Mouse (Mus musculus) layer of hippocampus, postnatal 25 days (tissue): ENCODE measurements around the gene Faap20. TPM values are rescaled to one million over a fixed set of nuclear protein-coding genes. Genes with fewer than 3 reads are reported as not detected.
A peak's percentile ranks its signal among the peaks of the same experiment; 100 is the strongest.
"Not testable (repeated sequence)": the region's sequence is repeated elsewhere in the genome, so short reads cannot be mapped to it uniquely, and the experiment has no call there.

Experiments used
- DNase-seq, 2 experiments: peaks; one replicate each; pipeline ENCODE4 v3.0.0; 2022; ENCODE audit warnings: mixed read lengths in 2 of 2, low spot score in 1 of 2; ENCODE audit errors: extremely low spot score in 1 of 2
- total RNA-seq, 2 experiments: library from RNA; stranded (reverse); gene quantifications; 2 replicates each; pipeline ENCODE4 v1.2.3; 2021

Gene Faap20
- total RNA-seq, 2 experiments from 2014 or later = 29.2 to 36.6 TPM

- no peak for DNase-seq
Observed at GRCm38 (mm10) chr4:155243233-155243632, 6.4 kb upstream of the Faap20 start.

- DNase-seq = no peak
Observed at GRCm38 (mm10) chr4:155245770-155246492, 3.7 kb upstream of the Faap20 start.

- peak; percentile 56 to 61 for DNase-seq
Observed at GRCm38 (mm10) chr4:155246691-155247105, 2.9 kb upstream of the Faap20 start.

- DNase-seq = not testable (repeated sequence)
Observed at GRCm38 (mm10) chr4:155248054-155248453, 1.5 kb upstream of the Faap20 start.

GRCm38 (mm10) chr4:155249257-155249647, 350 bp upstream of the Faap20 start:
- peak; percentile 87 to 97 for DNase-seq

GRCm38 (mm10) chr4:155250361-155251117, 937 bp downstream of the Faap20 start:
- DNase-seq = peak; percentile 23 to 26

GRCm38 (mm10) chr4:155251147-155251546, 1.5 kb downstream of the Faap20 start:
- no peak for DNase-seq

GRCm38 (mm10) chr4:155252253-155252652, 2.7 kb downstream of the Faap20 start:
- no peak for DNase-seq

- no peak for DNase-seq
Observed at GRCm38 (mm10) chr4:155264521-155265321, 15.1 kb downstream of the Faap20 start.

GRCm38 (mm10) chr4:155267047-155267543, 17.5 kb downstream of the Faap20 start:
- no peak for DNase-seq

- DNase-seq = no peak
Observed at GRCm38 (mm10) chr4:155267639-155268175, 18.1 kb downstream of the Faap20 start.

- peak; percentile 51 to 82 for DNase-seq
Observed at GRCm38 (mm10) chr4:155268382-155268781, 18.8 kb downstream of the Faap20 start.

GRCm38 (mm10) chr4:155274451-155274850, 24.8 kb downstream of the Faap20 start:
- no peak for DNase-seq

- DNase-seq = no peak
Observed at GRCm38 (mm10) chr4:155274851-155275250, 25.2 kb downstream of the Faap20 start.

GRCm38 (mm10) chr4:155277963-155278362, 28.4 kb downstream of the Faap20 start:
- no peak for DNase-seq

- DNase-seq = no peak
Observed at GRCm38 (mm10) chr4:155279054-155279453, 29.5 kb downstream of the Faap20 start.

GRCm38 (mm10) chr4:155279926-155280767, 30.5 kb downstream of the Faap20 start:
- no peak for DNase-seq

- DNase-seq = no peak
Observed at GRCm38 (mm10) chr4:155280768-155281121, 31.1 kb downstream of the Faap20 start.

GRCm38 (mm10) chr4:155281227-155281626, 31.6 kb downstream of the Faap20 start:
- DNase-seq = no peak

- DNase-seq = no peak
Observed at GRCm38 (mm10) chr4:155281652-155282051, 32.0 kb downstream of the Faap20 start.
